Comparison of ENCODE assay signal across 19 mouse cellular contexts in the genomic region with DNA sequence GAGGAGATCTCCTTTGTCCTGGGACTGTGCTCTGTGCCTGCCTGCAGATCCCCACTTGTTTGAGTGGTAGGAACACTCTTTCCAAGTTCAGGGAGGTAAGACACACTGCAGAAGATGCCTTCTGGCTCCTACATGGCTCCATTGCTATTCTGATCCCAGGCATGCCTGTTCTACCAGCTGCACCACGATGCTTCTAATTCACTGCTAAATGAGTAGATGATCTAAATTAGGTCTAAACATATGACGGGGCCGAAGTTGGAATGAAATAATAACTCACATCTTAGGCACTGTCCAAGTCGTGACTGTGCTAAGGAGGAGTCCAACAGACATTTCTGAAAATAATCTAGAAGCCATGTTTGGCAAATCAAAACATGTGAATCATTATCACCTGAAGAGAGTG.
DNase-seq lines count a peak whose midpoint lies in the region; ATAC-seq lines count a peak whose summit lies in the region.
"Had no signal": no experiment of that assay in that cellular context is flagged by ENCODE, and none has a peak within 500 bp of the region (broad histone marks: within the 10 kb centered on the region; RNA-seq: fewer than 3 reads in every experiment).

No protein-coding gene starts in this region.

- peak; percentile 74 for ATAC-seq in frontal cortex, adult (ENCODE audit: low TSS enrichment)
- no peak for ATAC-seq in erythroid progenitor cell, adult 5-6 weeks (replicated peaks; ENCODE audit: low FRiP score, poor library complexity, severe bottlenecking)
- ATAC-seq: CD4-positive, CD25-positive, alpha-beta regulatory T cell, adult 4 months; forebrain, embryonic 14.5 days; hindbrain, postnatal 0 days had no signal

- DNase-seq in frontal cortex, postnatal 25 days (ENCODE audit: low spot score in 2 of 2): no peak
- DNase-seq in layer of hippocampus, adult 9-11 months: peak; percentile 44
- DNase-seq in layer of hippocampus, postnatal 25 days (ENCODE audit: extremely low spot score in 1 of 2, low spot score in 1 of 2): no peak
- DNase-seq in right cerebral cortex, postnatal 25 days: peak; percentile 57
- no peak for DNase-seq in right cerebral cortex, postnatal 10 days (ENCODE audit: low spot score in 2 of 2)
- DNase-seq: adrenal gland, postnatal 10 days; B cell, adult 2 months; cerebellum, adult 11-12 months; cerebellum, adult 9-11 months; cerebellum, postnatal 36 days; gastrocnemius, adult 2 months; gastrocnemius, postnatal 25 days; heart, adult 18-20 months; heart, postnatal 14 days had no signal

Comparison
In these comparisons a context has a peak if more than half of its experiments do, and no peak if none do; other contexts are left out.
1. DNase-seq: peak in layer of hippocampus, adult 9-11 months (single experiment) and right cerebral cortex, postnatal 25 days (single experiment); none in frontal cortex, postnatal 25 days (0 of 2), layer of hippocampus, postnatal 25 days (0 of 2) and right cerebral cortex, postnatal 10 days (0 of 2).